Mouse (Mus musculus) MEL (cell line): Measurements from ENCODE around the gene Arhgef16.

ENCODE experiments used
- CTCF ChIP-seq, 3 experiments: IDR thresholded peaks in 2 of 3; conservative IDR thresholded peaks in 1 of 3; 2 replicates each; pipeline ENCODE4 v1.5.1; 2011 to 2012; ENCODE audit warnings: low read length in 3 of 3, low read depth in 2 of 3, mild to moderate bottlenecking in 2 of 3, improper control_type of control experiment in 1 of 3, inconsistent platforms in 1 of 3, mixed read lengths in 1 of 3, moderate library complexity in 1 of 3; ENCODE audit not compliant: control insufficient read depth in 1 of 3, insufficient read depth in 1 of 3, poor library complexity in 1 of 3, severe bottlenecking in 1 of 3
- E2F4 ChIP-seq: IDR thresholded peaks from 2 replicates; pipeline ENCODE4 v1.6.1; 2011; ENCODE audit warnings: low read depth, low read length, improper control_type of control experiment, borderline replicate concordance
- ELF1 ChIP-seq: IDR thresholded peaks from 2 replicates; pipeline ENCODE4 v1.6.1; 2014; ENCODE audit warnings: low read depth, mild to moderate bottlenecking, inconsistent platforms, low read length, improper control_type of control experiment, moderate library complexity
- EP300 ChIP-seq, 2 experiments: IDR thresholded peaks; 2 replicates each; pipeline ENCODE4 v1.6.1; 2011; ENCODE audit warnings: improper control_type of control experiment in 2 of 2, low read length in 2 of 2, low read depth in 1 of 2, mild to moderate bottlenecking in 1 of 2
- ETS1 ChIP-seq: IDR thresholded peaks from 2 replicates; pipeline ENCODE4 v1.6.1; 2012; ENCODE audit warnings: low read depth, mild to moderate bottlenecking, inconsistent platforms, low read length, improper control_type of control experiment, moderate library complexity
- GATA1 ChIP-seq: IDR thresholded peaks from 2 replicates; pipeline ENCODE4 v1.6.1; 2011; ENCODE audit warnings: low read depth, low read length, improper control_type of control experiment
- HCFC1 ChIP-seq: IDR thresholded peaks from 2 replicates; pipeline ENCODE4 v1.6.1; 2012; ENCODE audit warnings: low read depth, mild to moderate bottlenecking, inconsistent platforms, low read length, improper control_type of control experiment, moderate library complexity
- MAX ChIP-seq: IDR thresholded peaks from 2 replicates; pipeline ENCODE4 v1.6.1; 2011; ENCODE audit warnings: low read length, improper control_type of control experiment
- NRF1 ChIP-seq: IDR thresholded peaks from 2 replicates; pipeline ENCODE4 v1.6.1; 2014; ENCODE audit warnings: low read depth, mild to moderate bottlenecking, inconsistent platforms, low read length, improper control_type of control experiment, moderate library complexity; ENCODE audit not compliant: poor library complexity, insufficient read depth, severe bottlenecking
- POLR2A ChIP-seq, 2 experiments: IDR thresholded peaks; 2 replicates each; pipeline ENCODE4 v1.6.1; 2011 to 2012; ENCODE audit warnings: low read length in 2 of 2, mild to moderate bottlenecking in 2 of 2, control low read depth in 1 of 2, improper control_type of control experiment in 1 of 2, low read depth in 1 of 2, moderate library complexity in 1 of 2; ENCODE audit not compliant: control insufficient read depth in 1 of 2, insufficient read depth in 1 of 2, poor library complexity in 1 of 2
- SIN3A ChIP-seq: IDR thresholded peaks from 2 replicates; pipeline ENCODE4 v1.6.1; 2012; ENCODE audit warnings: low read length, improper control_type of control experiment, inconsistent platforms
- SMC3 ChIP-seq: IDR thresholded peaks from 2 replicates; pipeline ENCODE4 v1.6.1; 2011; ENCODE audit warnings: low read depth, low read length, improper control_type of control experiment
- TCF12 ChIP-seq: IDR thresholded peaks from 2 replicates; pipeline ENCODE4 v1.6.1; 2014; ENCODE audit warnings: low read depth, mild to moderate bottlenecking, inconsistent platforms, low read length, improper control_type of control experiment, moderate library complexity
- USF1 ChIP-seq: IDR thresholded peaks from 2 replicates; pipeline ENCODE4 v1.6.1; 2014; ENCODE audit warnings: low read depth, mild to moderate bottlenecking, inconsistent platforms, low read length, improper control_type of control experiment, moderate library complexity

DNA sequence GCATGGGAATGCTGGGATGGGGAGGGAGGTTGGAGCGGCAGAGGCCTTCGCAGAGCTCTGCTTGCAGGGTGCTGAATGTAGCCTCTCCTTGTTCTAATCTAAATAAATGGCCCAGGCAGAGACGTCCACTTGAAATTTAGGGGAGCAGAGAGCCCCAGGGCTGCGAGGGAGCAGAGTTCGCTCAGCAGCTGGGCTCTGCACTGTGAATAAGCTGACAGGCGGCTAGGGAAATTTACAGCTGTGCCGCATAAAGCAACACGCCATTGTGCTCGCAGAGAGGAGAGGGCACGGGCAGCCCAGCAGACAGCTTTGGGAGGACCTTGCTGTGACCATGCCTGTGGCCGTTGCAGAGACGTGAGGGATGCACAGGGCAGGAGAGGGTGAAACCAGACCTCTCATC, 29.8 kb upstream of the Arhgef16 start:
- TF ChIP-seq CTCF (IDR thresholded peaks at IDR 0.05 in 2 of 3, conservative IDR thresholded peaks at IDR 0.05 in 1 of 3; ENCODE audit: control insufficient read depth in 1 of 3, insufficient read depth in 1 of 3, low read depth in 2 of 3, low read length in 3 of 3, poor library complexity in 1 of 3, severe bottlenecking in 1 of 3) (no peak), ELF1 (no peak), GATA1 (no peak), POLR2A (IDR thresholded peaks at IDR 0.05; ENCODE audit: control insufficient read depth in 1 of 2, insufficient read depth in 1 of 2, low read depth in 1 of 2, low read length in 2 of 2, poor library complexity in 1 of 2) (no peak), HCFC1 (no peak), EP300 (IDR thresholded peaks at IDR 0.05; ENCODE audit: low read depth in 1 of 2, low read length in 2 of 2) (no peak), SMC3 (no peak), TCF12 (no peak), USF1 (no peak), MAX (no peak), SIN3A (no peak), ETS1 (no peak), NRF1 (no peak), E2F4 (no peak)
